Mouse (Mus musculus) lung, postnatal 0 days (tissue): ENCODE data around the gene 1110008P14Rik.

ENCODE experiments used
- CTCF ChIP-seq: IDR thresholded peaks from 2 replicates; pipeline ENCODE4 v1.5.1; 2016; ENCODE audit warnings: antibody characterized with exemption, mild to moderate bottlenecking
- EP300 ChIP-seq: IDR thresholded peaks from 2 replicates; pipeline ENCODE4 v1.6.1; 2016; ENCODE audit warnings: antibody characterized with exemption, mild to moderate bottlenecking, control low read depth

DNA sequence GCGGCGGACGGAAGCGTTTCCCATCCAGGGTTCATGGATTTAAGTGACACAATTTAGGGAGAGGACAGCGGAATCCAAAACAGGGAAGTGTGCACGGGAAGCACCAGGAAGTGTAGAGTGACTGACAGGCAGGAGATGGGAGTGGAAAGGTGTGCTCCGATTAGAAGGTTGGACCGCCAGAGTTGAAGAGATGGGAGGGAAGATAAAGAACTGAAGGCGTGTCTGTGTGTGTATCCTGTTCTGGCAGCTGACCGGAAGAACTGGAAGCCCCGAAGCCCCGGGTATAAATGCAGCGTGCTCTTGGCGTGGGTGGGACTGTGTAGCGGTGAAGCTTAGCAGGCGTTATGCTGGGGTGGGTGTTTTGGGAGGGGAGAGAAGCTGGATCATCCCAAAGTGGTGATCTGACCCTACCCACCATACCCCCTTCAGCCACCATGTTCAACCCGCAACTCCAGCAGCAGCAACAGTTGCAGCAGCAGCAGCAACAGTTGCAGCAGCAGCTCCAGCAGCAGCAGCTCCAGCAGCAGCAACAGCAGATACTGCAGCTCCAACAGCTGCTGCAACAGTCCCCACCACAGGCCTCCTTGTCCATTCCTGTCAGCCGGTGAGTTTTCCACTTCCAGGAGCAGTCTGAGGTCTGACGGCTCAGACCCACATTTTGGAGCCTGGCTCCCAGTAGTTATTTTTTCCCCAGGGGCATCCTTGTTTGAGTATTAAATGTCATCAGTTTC lies 18.2 kb downstream of the 1110008P14Rik start:
- TF ChIP-seq EP300 (no peak), CTCF (no peak)
